Mouse (Mus musculus) WW6 (cell line): ENCODE results near the gene Rft1.

Source experiments
- DNase-seq: peaks from one replicate; pipeline ENCODE4 v3.0.0-alpha.2; 2013; ENCODE audit warnings: low read depth, low spot score

Gene Rft1

DNA sequence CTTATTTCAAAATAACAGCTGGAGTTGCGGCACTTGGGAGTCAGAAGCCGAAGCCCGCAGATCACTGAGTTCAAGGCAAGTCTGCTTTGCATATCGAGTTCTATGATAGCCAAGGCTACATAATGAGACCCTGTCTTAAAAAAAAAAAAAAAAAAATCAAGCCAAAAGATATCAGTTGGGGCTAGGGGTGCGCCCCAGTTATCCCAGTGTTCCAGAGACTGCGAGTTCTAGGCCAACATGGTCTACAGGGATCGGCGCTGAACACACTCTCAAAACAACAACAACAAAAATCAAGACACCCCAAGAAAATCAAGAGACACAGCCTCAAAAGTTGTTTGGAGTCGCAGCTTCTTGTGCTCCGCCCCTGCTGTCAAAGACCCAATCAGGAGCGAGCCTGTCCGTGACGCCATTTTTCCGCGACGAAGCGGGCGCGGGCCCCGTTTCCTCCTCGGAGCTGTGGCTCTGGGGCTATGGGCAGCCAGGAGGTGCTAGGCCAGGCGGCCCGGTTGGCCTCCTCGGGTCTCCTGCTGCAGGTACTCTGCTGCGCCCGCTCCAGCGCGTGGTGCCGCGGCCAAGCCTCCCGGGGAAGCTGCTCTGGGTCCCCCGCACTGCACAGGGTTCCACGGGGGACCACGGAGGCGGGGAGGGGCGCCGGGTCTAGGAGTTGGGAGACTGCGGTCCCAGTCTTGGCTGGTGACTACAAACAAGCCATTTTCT is at the start of gene Rft1:
Gene Rft1 (plus strand): TSS at position 418 of the 717 bp plus-strand sequence.
- peak; percentile 92 for DNase-seq

DNA sequence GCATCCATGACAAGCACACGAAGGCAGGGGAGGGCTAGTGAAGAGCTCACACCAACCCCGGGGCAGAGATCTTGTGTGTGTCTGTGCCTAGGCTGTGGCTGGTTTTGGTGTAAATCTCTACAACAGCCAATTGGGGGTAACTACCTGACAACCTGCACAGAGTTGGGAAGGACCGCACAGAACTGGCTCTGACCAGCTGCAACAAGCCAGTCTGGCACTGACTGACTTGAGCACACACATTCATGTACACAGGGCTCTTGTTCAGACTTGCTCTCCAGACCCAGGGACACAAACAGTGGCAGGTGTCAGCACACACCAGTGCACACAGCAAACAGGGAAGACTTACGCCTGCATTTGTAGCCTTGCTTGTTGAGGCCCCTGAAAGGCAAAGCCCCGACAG is 47.3 kb upstream of the Rft1 start:
- no peak for DNase-seq

DNA sequence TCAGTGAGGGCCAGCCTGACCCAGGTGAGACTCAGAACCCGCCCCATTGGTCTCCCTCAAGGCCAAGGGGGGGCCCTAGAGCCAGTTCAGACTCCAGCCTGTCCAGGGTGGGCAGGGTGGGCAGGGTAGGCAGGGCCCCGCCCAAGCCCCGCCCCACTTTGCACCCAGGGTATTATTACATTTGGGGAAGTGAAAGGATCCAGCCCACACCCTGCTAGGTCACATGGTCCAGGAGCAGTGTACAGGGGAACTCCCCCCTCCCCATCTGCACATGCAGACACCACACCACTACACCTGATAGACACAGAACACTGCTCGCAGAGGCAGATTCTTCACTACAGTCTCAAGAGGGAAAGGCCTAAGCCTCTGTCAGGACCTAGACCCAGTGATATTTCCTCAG is 46.5 kb upstream of the Rft1 start:
- DNase-seq, result no peak

DNA sequence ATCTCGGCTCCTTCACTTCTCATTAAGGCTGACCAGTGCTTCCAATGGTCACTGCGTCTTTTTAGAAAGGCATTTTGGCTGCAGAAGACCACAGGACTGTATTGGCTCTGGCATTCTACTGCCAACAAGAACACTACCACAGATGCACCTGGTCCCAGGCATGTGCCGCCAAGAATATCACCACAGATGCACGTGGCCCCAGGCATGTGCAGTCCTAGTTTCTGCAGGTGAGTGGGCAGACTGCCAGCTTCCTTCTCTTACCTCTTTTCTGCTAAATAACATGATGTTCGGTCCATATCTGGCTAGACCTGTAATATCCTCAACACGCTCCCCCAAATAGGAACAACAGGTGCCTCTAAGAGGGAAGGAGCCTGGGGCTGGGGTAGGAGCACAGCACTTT is 46.0 kb upstream of the Rft1 start:
- no peak for DNase-seq

DNA sequence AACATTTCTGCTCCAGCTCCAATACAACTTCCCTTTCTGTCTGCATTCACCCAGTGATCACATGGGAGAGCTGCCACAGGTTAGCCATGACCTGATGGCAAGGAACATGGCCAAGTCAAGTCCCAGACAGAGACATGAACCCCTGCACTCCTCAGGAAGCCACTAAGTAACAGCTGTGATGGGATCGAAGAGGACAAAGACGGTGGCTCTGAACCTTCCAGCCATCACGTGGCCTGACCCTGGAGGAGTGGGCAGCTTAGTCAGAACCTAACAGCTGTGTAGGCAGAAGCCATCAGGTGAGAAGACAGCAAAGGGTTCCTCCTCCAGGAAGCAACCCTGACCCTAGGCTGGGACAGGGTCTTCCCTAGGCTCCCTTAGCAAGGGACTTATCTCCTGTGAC is 44.7 kb upstream of the Rft1 start:
- no peak for DNase-seq

DNA sequence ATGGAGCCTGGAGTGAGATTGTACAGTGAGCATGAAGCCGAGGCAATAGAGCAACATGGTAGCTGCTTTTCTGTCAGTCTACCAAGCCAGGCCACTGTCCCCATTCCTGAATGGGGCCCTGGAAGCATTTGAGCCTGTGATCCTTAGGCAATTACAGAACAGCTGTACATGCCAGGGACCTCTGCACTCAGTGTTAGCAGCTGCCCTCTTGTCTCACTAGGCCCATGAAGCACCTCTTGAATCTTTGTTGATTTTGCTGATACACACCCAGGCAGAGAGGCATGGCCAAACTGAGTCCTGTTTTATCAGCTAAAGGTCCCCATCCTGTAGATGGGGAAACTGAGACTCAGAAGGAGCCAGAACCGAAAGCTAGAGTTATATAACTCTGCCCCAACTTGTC is 43.9 kb upstream of the Rft1 start:
- DNase-seq, result no peak

DNA sequence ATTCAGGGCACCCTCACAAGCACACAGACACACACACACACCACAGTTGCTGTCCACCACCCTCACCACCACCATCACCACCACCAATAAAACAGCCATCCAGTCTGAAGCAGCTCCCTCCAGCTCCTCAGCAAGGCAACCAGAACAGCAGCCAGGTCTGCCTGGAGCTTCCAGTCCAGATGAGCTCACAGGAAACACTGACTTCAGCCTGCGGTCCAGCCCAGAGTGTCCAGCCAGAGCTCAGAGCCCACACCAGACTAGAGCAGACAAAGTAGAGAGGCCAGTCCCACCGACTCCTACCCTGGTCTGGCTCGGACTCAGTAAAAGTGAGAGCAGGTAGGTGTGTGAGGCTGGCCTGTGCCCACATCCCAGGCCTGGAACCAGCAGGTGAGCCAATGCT is 43.2 kb upstream of the Rft1 start:
- DNase-seq, result no peak

DNA sequence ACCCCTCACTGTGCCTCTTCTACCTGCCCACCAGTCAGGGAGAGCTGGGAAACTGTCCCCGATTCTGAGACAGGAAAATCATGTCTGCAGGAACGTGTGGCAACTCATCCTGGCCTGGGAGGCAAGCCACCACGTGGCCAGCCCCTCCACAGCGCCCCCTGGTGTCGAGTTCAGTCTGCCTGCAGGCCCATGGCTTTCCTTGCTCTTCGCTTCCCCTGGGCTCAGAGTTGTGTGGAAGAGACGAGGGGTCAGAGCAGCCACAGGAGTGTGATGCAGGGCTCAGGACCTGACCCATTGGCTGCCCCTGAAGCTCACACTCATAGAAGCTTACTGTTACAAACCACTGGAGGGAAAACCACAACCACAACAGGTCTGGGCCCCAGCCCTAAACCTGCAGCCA is 41.6 kb upstream of the Rft1 start:
- DNase-seq, result peak; percentile 62

DNA sequence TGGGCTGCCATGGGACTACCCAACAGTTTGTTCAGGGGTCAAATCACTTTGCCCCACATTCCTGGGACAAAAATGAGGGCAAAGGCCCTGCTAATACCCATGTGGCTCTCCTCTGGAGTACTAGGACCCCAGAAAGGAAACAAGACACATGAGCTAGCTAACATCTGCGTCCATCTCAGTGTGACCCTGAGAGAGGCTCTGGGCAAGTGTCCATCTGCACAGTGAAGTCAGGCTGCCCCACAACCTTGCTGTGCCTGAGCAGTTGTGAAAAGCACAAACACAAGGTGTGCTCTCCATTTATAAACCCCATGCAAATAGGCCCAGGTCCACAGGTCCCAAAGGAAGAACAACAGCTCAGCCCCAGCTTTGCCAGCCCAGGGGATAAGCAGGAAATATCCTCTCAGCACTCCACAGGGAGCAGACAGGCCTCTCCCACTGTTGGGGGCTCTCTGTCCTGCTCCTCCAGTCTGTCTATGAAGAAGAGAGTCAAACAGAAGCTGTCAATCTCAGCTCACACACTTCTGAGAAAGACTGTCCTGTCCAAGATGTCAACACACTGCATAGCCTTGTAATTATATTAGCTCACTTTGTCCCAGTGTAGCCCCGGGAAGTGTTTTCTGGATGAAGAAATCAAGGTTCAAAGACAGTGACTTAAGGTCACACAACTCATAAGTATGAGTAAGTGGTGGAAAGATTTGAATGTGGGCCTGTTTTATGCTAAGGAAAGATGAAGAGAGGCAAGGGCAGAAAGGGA is 41.0 kb upstream of the Rft1 start:
- no peak for DNase-seq

DNA sequence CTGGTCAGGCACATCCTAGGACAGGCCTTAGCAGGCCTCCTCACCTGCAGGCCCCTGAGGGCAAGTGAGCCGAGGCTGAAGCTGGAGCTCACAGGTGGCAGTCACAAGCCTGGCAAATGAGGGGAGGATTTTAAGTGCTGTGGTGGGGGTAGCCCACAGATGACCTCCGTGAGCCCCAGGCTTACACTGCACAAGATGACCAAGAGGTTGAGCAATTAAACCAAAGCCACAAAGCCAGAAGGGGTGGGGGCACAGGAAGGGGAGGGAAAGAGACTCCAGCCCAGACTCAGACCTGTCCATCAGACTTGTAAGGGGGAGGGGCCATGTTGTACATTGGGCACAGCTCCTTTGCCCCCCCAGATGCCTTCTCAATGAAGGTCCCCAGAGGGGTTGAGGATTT is 37.4 kb upstream of the Rft1 start:
- no peak for DNase-seq

DNA sequence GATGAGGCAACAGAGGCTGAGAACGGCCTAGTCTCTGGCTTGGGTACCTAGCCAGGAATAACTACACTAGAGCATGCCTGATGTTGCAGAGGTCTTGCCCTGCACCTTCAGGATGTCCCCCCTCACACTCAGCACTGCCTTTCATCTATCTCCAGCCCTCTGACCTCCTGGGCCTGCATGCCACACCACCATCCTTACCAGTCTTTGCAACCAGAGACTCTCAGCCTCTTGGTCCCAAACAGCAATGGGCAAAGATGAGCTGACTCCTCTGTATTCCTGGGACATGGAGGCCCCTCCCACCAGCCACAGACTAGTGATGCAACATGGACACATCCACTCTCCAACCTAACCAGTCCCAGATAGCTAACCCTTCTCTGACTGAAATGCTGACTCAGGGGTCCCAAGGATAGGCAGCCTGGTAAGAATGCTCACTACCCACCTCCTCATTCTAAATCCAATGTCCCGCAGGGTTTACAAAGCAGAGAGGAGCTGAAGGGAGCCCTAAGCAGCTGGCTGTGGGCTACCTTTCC is 35.3 kb upstream of the Rft1 start:
- DNase-seq, result no peak

DNA sequence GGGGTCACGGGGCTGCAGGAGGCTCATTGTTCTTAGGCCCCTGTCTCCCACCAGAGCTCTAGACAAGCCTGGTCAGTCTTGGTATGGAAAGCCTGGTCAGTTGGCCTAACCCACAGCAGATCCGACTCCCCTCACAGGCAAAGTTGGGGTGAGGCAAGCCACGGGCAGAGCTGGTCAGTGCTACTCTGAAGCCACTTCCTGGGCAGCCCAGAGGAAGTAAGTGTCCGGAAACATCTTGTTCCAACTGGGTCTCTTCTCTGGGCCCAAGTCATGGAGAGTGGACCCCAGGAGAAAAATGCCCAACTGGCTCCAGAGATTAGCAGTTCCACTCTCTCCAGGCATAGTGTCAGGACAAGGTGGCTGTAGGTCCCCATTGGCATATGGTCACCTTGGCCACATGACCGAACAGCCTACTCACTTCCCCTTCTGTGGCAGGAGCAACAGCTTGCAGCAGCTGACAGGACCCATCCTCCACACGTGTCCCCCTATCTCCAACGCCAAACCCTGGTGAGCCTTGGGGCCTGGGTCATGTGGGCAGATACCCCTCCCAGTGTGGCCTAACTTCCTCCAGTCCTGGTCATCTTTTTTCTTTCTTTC is 34.1 kb upstream of the Rft1 start:
- DNase-seq, result no peak

DNA sequence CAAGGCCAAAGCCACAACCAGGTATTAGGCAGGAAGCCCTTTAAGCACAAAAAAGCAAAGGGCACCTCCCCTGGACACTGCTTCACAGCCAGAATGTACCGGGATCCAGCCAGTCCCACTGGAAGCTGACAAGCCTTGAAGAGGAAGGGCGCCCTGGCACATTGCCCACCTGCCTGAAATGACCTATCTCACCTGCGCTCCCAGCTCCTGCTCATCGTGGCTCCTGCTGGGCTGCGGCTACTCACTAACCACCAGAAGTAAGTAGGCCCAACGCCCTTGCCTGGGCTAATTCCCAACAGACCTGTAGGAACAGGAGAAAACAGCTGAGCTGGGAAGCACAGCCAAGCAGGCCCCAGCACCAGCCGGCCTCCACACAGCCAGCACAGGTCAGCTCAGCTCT is 32.0 kb upstream of the Rft1 start:
- DNase-seq, result no peak

DNA sequence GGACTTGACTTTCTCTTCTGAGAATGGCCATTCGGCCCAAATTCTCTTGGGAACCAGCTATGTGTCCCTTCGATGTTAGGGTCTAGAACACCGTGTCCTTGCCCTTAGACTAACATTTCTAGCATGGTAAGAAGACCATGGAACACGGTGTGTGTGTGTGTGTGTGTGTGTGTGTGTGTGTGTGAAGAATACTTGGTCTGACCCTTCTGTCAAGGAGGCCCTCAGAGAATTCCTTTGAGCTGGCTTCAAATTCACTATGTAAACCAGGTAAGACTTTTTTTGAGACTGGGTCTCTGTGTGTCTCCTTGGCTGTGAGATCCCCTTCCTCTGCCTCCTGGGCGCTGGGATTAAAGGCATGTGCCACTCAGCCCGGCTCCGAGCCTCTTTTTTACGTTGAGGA is 31.6 kb upstream of the Rft1 start:
- no peak for DNase-seq

DNA sequence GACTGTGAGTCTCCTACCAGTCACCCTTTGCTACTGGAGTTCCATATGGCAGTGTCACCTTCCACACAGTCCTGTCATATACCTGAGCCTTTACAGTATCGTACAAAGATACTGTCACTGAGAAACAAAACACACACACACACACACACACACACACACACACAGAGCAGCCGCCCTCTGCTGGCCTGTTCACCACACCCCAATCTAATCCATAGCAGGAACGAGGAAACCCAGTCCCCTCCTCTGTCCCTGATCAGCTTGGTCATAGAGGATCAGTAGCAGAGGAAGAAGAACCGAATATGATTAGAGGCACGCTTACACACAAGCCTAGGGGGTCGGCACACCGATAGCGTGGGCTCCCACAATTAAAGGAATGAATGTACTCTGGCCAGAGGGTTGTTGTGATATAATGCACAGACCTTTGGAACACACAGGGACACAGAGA is 29.9 kb upstream of the Rft1 start:
- no peak for DNase-seq

DNA sequence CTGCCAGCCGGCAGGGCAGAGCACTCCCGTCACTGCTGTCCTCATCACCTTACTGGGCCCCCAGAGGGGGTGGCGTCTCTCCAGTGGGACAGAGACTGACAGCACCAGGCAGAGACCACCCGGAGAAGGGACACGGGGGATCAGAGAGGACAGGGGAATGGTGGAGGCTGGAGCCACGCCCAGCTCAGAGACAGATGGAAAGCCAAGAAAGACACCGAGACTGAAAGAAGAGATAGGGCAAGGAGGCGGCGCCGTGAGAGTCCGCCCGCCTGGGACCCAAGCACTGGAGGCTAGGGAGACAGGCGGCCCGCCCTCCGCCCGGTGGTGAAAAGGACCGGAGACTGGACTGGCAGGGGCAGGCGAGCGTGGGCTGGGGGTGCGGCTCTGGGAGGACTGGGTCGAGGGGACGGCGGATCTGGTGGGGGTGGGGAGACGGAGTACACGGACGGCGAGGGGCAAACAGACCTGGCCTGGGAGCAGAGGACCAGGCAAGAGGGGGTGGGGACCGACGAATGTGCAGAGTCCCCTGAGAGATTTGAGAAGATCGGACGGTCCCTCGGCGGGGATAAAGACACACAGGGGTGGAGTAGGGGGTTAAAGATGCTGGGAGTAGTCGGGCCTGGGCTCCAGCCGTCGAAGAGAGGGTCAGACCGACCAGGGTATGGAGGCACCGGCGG is 28.9 kb upstream of the Rft1 start:
- no peak for DNase-seq

DNA sequence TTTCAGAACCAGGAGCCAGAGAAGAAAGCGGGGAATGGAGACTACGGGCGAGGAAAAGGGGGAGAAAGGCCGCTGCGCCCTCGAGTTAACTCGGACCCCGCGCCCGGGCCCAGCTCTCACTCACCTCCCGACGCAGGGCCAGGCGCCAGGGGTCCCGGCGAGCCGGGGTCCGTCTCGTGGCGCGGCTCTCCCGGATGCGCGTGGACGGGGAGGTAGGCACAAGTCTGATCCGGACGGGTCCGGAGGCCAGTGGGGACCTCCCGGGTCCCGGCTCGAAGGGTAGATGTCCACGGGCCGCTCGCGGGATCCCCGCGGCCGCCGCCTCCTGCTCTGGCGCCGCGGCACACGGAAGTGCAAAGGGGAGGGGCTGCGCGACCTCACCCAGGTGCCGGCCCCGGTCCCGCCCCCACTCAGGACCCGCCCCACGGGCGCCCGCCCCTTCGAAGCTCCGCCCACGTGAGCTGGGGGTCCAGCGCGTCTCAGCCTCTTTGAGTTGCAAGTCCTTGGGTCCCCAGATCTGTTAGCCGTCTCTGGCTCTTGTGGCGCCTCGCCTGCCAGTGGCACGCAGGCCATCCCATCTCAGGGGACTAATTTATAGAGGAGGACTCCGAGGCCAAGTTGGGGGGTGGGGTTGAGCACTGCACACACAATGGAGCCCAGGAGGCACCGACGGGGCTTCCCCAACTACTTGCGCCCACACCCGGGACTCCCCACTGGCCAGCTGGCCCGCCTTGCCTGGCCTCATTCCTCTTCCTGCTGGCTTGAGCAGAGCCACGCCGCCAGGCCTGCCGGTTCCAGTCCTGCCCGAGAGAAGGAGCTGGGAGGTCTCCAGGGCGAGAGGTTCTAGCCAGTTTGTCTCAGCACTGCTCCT is 28.1 kb upstream of the Rft1 start, which contains the start of gene Prkcd:
Gene Prkcd (minus strand): TSS at position 355 of the 871 bp plus-strand sequence.
- DNase-seq, result peak; percentile 59

DNA sequence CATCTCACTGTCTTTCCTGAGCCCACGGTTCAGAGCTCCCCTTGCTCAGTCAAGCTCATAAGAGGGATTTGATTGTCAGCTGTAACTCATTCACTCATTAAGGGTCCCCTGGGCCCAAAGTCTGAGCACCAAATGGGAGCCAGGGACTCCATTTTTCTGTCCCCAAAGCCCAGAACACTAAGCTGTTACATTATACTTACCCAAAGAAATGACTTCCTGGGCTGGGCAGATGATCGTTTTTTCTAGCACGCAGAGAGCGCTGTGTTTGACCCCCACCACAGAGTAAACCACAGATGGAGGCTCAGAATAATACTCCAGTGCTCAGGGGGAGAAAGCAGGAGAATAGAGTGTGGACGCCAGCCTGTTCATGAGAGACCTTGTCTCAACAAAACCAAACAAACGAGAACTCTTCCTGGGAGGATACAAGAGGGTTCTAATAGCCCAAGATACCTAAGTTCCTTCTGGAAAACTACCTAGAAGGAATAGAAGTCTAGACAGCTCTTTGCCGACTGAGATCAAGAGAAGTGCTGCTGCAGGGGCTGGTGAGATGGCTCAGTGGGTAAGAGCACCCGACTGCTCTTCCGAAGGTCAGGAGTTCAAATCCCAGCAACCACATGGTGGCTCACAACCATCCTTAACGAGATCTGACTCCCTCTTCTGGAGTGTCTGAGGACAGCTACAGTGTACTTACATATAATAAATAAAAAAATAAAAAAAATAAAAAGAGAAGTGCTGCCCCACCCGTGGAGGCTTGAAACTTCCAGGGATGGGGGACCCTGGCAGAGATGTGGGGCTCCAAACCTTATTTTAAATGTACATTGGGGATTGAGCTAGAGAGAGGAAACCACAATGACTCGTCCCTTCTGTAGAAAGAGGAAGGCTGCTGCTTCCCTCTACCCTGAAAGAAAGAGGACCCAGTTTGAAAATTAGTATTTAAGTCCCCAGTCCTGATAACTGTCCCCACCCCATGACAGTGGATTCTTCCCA is 27.1 kb upstream of the Rft1 start:
- no peak for DNase-seq

DNA sequence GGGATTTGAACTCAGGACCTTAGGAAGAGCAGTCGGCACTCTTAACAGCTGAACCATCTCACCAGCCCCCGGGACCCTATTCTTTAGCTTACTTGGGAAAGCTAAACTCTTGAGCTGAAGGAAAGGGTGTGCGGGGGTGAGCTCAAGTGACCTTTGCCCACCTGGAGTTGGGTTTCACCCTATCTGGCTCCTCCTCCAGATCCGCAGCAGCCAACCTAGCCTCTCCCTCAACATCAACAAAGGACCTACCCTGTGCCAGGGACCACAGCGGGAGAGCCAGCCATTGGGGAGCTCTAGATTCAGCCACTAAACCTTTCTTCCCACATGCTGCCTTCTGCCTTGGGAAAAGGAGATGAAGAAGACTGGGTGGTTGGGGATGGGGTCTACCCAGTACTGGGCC is 25.9 kb upstream of the Rft1 start:
- no peak for DNase-seq

DNA sequence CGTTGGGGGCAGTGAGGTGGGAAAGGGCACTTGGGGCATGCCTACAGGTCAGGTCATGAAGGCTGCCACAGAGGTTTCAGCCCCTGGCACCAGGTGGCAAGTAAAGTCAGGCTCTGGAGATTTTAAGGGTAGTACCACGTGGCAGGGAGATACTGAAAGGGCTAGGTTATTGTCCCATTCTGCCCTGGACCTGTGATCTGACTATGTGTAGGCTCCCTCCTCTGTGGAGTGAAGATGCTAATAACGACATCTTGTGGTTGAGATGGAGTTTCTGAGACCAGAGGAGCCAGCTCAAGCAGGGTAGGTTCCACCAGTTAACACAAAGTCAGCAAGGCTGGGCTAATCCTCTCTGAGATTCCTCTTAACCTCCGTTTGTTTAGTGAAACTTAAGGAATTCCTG is 24.3 kb upstream of the Rft1 start:
- no peak for DNase-seq
